In genomic region chr12:100185897-100186296, GRCm38 (mm10) we compare ENCODE assay signal across 9 mouse cellular contexts. TPM values are rescaled to one million over a fixed set of nuclear protein-coding genes. Genes with fewer than 3 reads are reported as not detected.
DNase-seq lines count a peak whose midpoint lies in the region; ATAC-seq lines count a peak whose summit lies in the region.
"Had no signal": no experiment of that assay in that cellular context is flagged by ENCODE, and none has a peak within 500 bp of the region (broad histone marks: within the 10 kb centered on the region; RNA-seq: fewer than 3 reads in every experiment).

No protein-coding gene starts in this region.

- H3K27me3 ChIP-seq in kidney, embryonic 14.5 days (ENCODE audit: control insufficient read depth, insufficient read depth, low read length) = no peaks in the 10 kb centered on the region
- no peaks in the 10 kb centered on the region for H3K27me3 ChIP-seq in kidney, embryonic 15.5 days
- no peaks in the 10 kb centered on the region for H3K27me3 ChIP-seq in embryonic facial prominence, embryonic 13.5 days
- no peaks in the 10 kb centered on the region for H3K27me3 ChIP-seq in liver, embryonic 12.5 days (replicated peaks)

- no peak overlapping the region for H3K4me3 ChIP-seq in kidney, embryonic 14.5 days (ENCODE audit: low read length)
- H3K4me3 ChIP-seq in kidney, embryonic 15.5 days (replicated peaks) = no peak overlapping the region
- no peak overlapping the region for H3K4me3 ChIP-seq in embryonic facial prominence, embryonic 13.5 days
- H3K4me3 ChIP-seq in liver, embryonic 12.5 days = no peak overlapping the region

- DNase-seq in naive thymus-derived CD4-positive, alpha-beta T cell, adult 2 months (ENCODE audit: low read depth) = peak; percentile 11
- DNase-seq in gastrocnemius, postnatal 36 days = no peak
- no peak for DNase-seq in heart, postnatal 25 days (ENCODE audit: low spot score)
- no peak for DNase-seq in gastrocnemius, adult 18-20 months (ENCODE audit: low spot score)
- DNase-seq: heart, postnatal 4 days had no signal

- H3K4me2 ChIP-seq in kidney, embryonic 14.5 days (replicated peaks; ENCODE audit: low read depth, low read length) = peak overlapping the region; percentile 56; the same call in 1 of the 2 replicates
- H3K4me2 ChIP-seq in kidney, embryonic 15.5 days = no peak overlapping the region
- peak overlapping the region; percentile 87; the same call in 1 of the 2 replicates for H3K4me2 ChIP-seq in embryonic facial prominence, embryonic 13.5 days
- H3K4me2 ChIP-seq in liver, embryonic 12.5 days = peak overlapping the region; percentile 96

- H3K36me3 ChIP-seq in kidney, embryonic 14.5 days (ENCODE audit: control insufficient read depth, insufficient read depth, low read length) = no peaks in the 10 kb centered on the region
- no peaks in the 10 kb centered on the region for H3K36me3 ChIP-seq in kidney, embryonic 15.5 days
- no peaks in the 10 kb centered on the region for H3K36me3 ChIP-seq in embryonic facial prominence, embryonic 13.5 days
- no peaks in the 10 kb centered on the region for H3K36me3 ChIP-seq in liver, embryonic 12.5 days

- no peak overlapping the region for H3K27ac ChIP-seq in kidney, embryonic 14.5 days (ENCODE audit: low read depth, low read length)
- no peak overlapping the region for H3K27ac ChIP-seq in kidney, embryonic 15.5 days
- no peak overlapping the region for H3K27ac ChIP-seq in embryonic facial prominence, embryonic 13.5 days
- no peak overlapping the region for H3K27ac ChIP-seq in liver, embryonic 12.5 days

- H3K4me1 ChIP-seq in kidney, embryonic 14.5 days (ENCODE audit: control insufficient read depth, insufficient read depth, low read length) = peaks cover 7% of the 10 kb centered on the region; the same call in 1 of the 2 replicates
- peaks cover 24% of the 10 kb centered on the region for H3K4me1 ChIP-seq in kidney, embryonic 15.5 days
- peaks cover 17% of the 10 kb centered on the region for H3K4me1 ChIP-seq in embryonic facial prominence, embryonic 13.5 days
- H3K4me1 ChIP-seq in liver, embryonic 12.5 days = peaks cover 27% of the 10 kb centered on the region

- H3K9ac ChIP-seq in kidney, embryonic 14.5 days (ENCODE audit: low read depth, low read length) = no peak overlapping the region
- no peak overlapping the region for H3K9ac ChIP-seq in kidney, embryonic 15.5 days
- H3K9ac ChIP-seq in embryonic facial prominence, embryonic 13.5 days = no peak overlapping the region
- no peak overlapping the region for H3K9ac ChIP-seq in liver, embryonic 12.5 days

- 76% methylated on average over 7 of the region's 7 CpGs for WGBS in kidney, embryonic 14.5 days
- WGBS in kidney, embryonic 15.5 days = 67% methylated on average over 7 of the region's 7 CpGs
- 77% methylated on average over 7 of the region's 7 CpGs for WGBS in embryonic facial prominence, embryonic 13.5 days
- 37% methylated on average over 7 of the region's 7 CpGs for WGBS in liver, embryonic 12.5 days (ENCODE audit: insufficient replicate concordance)

- intact Hi-C loops in gastrocnemius, postnatal 36 days (cut with DNase I) = no loop called here
- intact Hi-C loops in heart, postnatal 25 days (cut with DNase I) = loop anchor here (2.0 to 5.0 kb wide), 2 partner anchors 27 to 336 kb away; partner anchors contain the start of genes Nrde2 and Ttc7b

- no peaks in the 10 kb centered on the region for H3K9me3 ChIP-seq in kidney, embryonic 14.5 days (ENCODE audit: control insufficient read depth, low read length)
- H3K9me3 ChIP-seq in kidney, embryonic 15.5 days (replicated peaks) = no peaks in the 10 kb centered on the region
- no peaks in the 10 kb centered on the region for H3K9me3 ChIP-seq in embryonic facial prominence, embryonic 13.5 days
- peaks cover 3% of the 10 kb centered on the region; the same call in 1 of the 2 replicates for H3K9me3 ChIP-seq in liver, embryonic 12.5 days (replicated peaks)

- ATAC-seq in kidney, embryonic 14.5 days (ENCODE audit: low FRiP score, low TSS enrichment) = no peak
- no peak for ATAC-seq in kidney, embryonic 15.5 days (replicated peaks; ENCODE audit: low FRiP score)
- no peak for ATAC-seq in embryonic facial prominence, embryonic 13.5 days (ENCODE audit: insufficient number of reproducible peaks, insufficient read depth, low FRiP score, low TSS enrichment, low read depth)
- no peak for ATAC-seq in liver, embryonic 12.5 days

RNA-seq across cellular contexts. Expression of gene Calm1, which starts 13.3 kb away (rescaled TPM):
- 1,237 and 1,509 TPM in 2 replicates for polyA plus RNA-seq in kidney, embryonic 14.5 days (2014; fragmentation: Nextera tagmentation; extraction: Ambion mirVana)
- polyA plus RNA-seq in kidney, embryonic 15.5 days (2015; fragmentation: Nextera tagmentation; extraction: Ambion mirVana) = 1,314 and 1,392 TPM in 2 replicates
- 1,351 and 1,423 TPM in 2 replicates for polyA plus RNA-seq in embryonic facial prominence, embryonic 13.5 days (2015; fragmentation: Nextera tagmentation; extraction: Ambion mirVana)
- polyA plus RNA-seq in liver, embryonic 12.5 days (2016; fragmentation: Nextera tagmentation; extraction: Ambion mirVana) = 739 and 779 TPM in 2 replicates
- 100 to 1,000 TPM; 484 to 513 TPM for total RNA-seq in gastrocnemius, postnatal 36 days (2021)
- total RNA-seq in heart, postnatal 25 days (2021) = 100 to 1,000 TPM; 264 to 282 TPM
- total RNA-seq in gastrocnemius, adult 18-20 months (2021) = 100 to 1,000 TPM; 568 to 588 TPM

RNA-seq across cellular contexts. Expression of gene Nrde2, which starts 26.4 kb away (rescaled TPM):
- polyA plus RNA-seq in kidney, embryonic 14.5 days (2014; fragmentation: Nextera tagmentation; extraction: Ambion mirVana) = 11.7 and 20.1 TPM in 2 replicates
- polyA plus RNA-seq in kidney, embryonic 15.5 days (2015; fragmentation: Nextera tagmentation; extraction: Ambion mirVana) = 18.4 and 18.9 TPM in 2 replicates
- 14.9 and 15.2 TPM in 2 replicates for polyA plus RNA-seq in embryonic facial prominence, embryonic 13.5 days (2015; fragmentation: Nextera tagmentation; extraction: Ambion mirVana)
- 6.9 and 8.6 TPM in 2 replicates for polyA plus RNA-seq in liver, embryonic 12.5 days (2016; fragmentation: Nextera tagmentation; extraction: Ambion mirVana)
- 1 to 10 TPM; 6.8 to 9.3 TPM for total RNA-seq in gastrocnemius, postnatal 36 days (2021)
- 10 to 100 TPM in 1 of 2 experiments, 1 to 10 TPM in 1; 10.0 to 12.7 TPM for total RNA-seq in heart, postnatal 25 days (2021)
- 1 to 10 TPM; 7.5 to 7.8 TPM for total RNA-seq in gastrocnemius, adult 18-20 months (2021)
